Mouse (Mus musculus) ES-E14 (cell line): ENCODE data around the gene Ablim1.

ENCODE experiments used
- CHD2 ChIP-seq: IDR thresholded peaks from 2 replicates; pipeline ENCODE4 v1.6.1; 2014; ENCODE audit warnings: mild to moderate bottlenecking, low read depth, low read length, inconsistent platforms
- HCFC1 ChIP-seq: IDR thresholded peaks from 2 replicates; pipeline ENCODE4 v1.6.1; 2012; ENCODE audit warnings: low read length, inconsistent platforms, borderline replicate concordance; ENCODE audit not compliant: insufficient read depth
- MAFK ChIP-seq: IDR thresholded peaks from 2 replicates; pipeline ENCODE4 v1.6.1; 2014; ENCODE audit warnings: mild to moderate bottlenecking, low read depth, low read length, inconsistent platforms; ENCODE audit not compliant: insufficient read depth
- ZC3H11A ChIP-seq: IDR thresholded peaks from 2 replicates; pipeline ENCODE4 v1.6.1; 2012; ENCODE audit warnings: low read depth, mild to moderate bottlenecking, inconsistent platforms, low read length, borderline replicate concordance
- ZNF384 ChIP-seq: IDR thresholded peaks from 2 replicates; pipeline ENCODE4 v1.6.1; 2012; ENCODE audit warnings: low read depth, low read length, inconsistent platforms

DNA sequence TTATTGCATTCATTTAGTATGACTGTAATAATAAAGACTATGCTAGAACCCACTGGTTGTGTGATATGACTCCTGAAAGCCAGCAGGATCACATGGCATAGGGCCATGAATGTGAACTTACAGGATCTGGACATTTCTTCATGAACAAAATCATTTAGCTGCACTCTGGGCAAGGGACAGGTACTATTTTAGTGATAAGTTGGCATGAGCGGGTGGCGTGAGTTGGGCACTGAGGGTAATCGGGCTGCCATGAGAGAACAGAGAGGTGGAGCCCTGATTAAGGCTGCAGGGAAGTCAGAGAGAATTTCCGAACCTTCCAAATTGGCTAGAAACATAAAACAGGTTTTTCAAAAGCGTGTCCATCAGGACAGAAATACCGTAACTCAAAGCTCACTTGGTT, 37.7 kb downstream of the Ablim1 start:
- TF ChIP-seq ZC3H11A: no peak
- no peak for TF ChIP-seq CHD2
- no peak for TF ChIP-seq HCFC1
- TF ChIP-seq MAFK: no peak
- TF ChIP-seq ZNF384: no peak
